Comparison of ENCODE assay signal across 28 mouse cellular contexts in genomic region chr3:23135551-23135950, GRCm38 (mm10).
DNase-seq lines count a peak whose midpoint lies in the region; ATAC-seq and TF ChIP-seq lines count a peak whose summit lies in the region.
"Had no signal": no experiment of that assay in that cellular context is flagged by ENCODE, and none has a peak within 500 bp of the region (broad histone marks: within the 10 kb centered on the region; RNA-seq: fewer than 3 reads in every experiment).

No protein-coding gene starts in this region.

- H3K27ac ChIP-seq in kidney, postnatal 0 days: no peak overlapping the region
- H3K27ac ChIP-seq: embryonic facial prominence, embryonic 12.5 days; embryonic facial prominence, embryonic 15.5 days; gastrocnemius, adult 2 months; heart, embryonic 15.5 days; hindbrain, embryonic 10.5 days; hindbrain, embryonic 13.5 days; intestine, embryonic 15.5 days had no signal

- H3K36me3 ChIP-seq in kidney, postnatal 0 days (ENCODE audit: insufficient read depth, low read length): no peaks in the 10 kb centered on the region
- H3K36me3 ChIP-seq: embryonic facial prominence, embryonic 12.5 days; embryonic facial prominence, embryonic 15.5 days; heart, embryonic 12.5 days; heart, embryonic 15.5 days; hindbrain, embryonic 10.5 days; hindbrain, embryonic 13.5 days; intestine, embryonic 15.5 days had no signal

- no peak overlapping the region for H3K4me3 ChIP-seq in kidney, postnatal 0 days (replicated peaks; ENCODE audit: low read depth, low read length)
- H3K4me3 ChIP-seq: embryonic facial prominence, embryonic 12.5 days; embryonic facial prominence, embryonic 15.5 days; gastrocnemius, adult 2 months; heart, embryonic 12.5 days; heart, embryonic 15.5 days; hindbrain, embryonic 10.5 days; hindbrain, embryonic 13.5 days; intestine, embryonic 15.5 days had no signal

- H3K4me1 ChIP-seq in kidney, postnatal 0 days (replicated peaks; ENCODE audit: insufficient read depth, low read length): no peaks in the 10 kb centered on the region
- H3K4me1 ChIP-seq: embryonic facial prominence, embryonic 12.5 days; embryonic facial prominence, embryonic 15.5 days; heart, embryonic 12.5 days; heart, embryonic 15.5 days; hindbrain, embryonic 10.5 days; hindbrain, embryonic 13.5 days; intestine, embryonic 15.5 days had no signal

- H3K4me2 ChIP-seq in kidney, postnatal 0 days (ENCODE audit: low read length): no peak overlapping the region
- H3K4me2 ChIP-seq: embryonic facial prominence, embryonic 12.5 days; embryonic facial prominence, embryonic 15.5 days; heart, embryonic 12.5 days; heart, embryonic 15.5 days; hindbrain, embryonic 13.5 days; intestine, embryonic 15.5 days had no signal

- no peak overlapping the region for H3K9ac ChIP-seq in kidney, postnatal 0 days (ENCODE audit: low read depth, low read length)
- H3K9ac ChIP-seq: embryonic facial prominence, embryonic 12.5 days; embryonic facial prominence, embryonic 15.5 days; forebrain, postnatal 0 days; heart, embryonic 12.5 days; heart, embryonic 15.5 days; hindbrain, embryonic 13.5 days; intestine, embryonic 15.5 days had no signal

- H3K27me3 ChIP-seq in kidney, postnatal 0 days (ENCODE audit: insufficient read depth, low read length): no peaks in the 10 kb centered on the region
- H3K27me3 ChIP-seq: embryonic facial prominence, embryonic 12.5 days; embryonic facial prominence, embryonic 15.5 days; heart, embryonic 12.5 days; heart, embryonic 15.5 days; hindbrain, embryonic 13.5 days; intestine, embryonic 15.5 days; Patski had no signal

- no peaks in the 10 kb centered on the region for H3K9me3 ChIP-seq in kidney, postnatal 0 days (replicated peaks; ENCODE audit: low read length)
- H3K9me3 ChIP-seq: embryonic facial prominence, embryonic 12.5 days; embryonic facial prominence, embryonic 15.5 days; heart, embryonic 12.5 days; heart, embryonic 15.5 days; hindbrain, embryonic 10.5 days; hindbrain, embryonic 13.5 days; intestine, embryonic 15.5 days had no signal

- ATAC-seq in frontal cortex, adult (ENCODE audit: low TSS enrichment): peak; percentile 74
- no peak for ATAC-seq in kidney, postnatal 0 days (replicated peaks; ENCODE audit: low FRiP score, low read depth)
- ATAC-seq: forebrain, embryonic 14.5 days; forebrain, postnatal 0 days; hindbrain, embryonic 16.5 days; intestine, embryonic 15.5 days; Patski had no signal

- 57% methylated on average over 1 of the region's 1 CpGs for WGBS in kidney, postnatal 0 days

- no peak for TF ChIP-seq CTCF in kidney, postnatal 0 days (IDR thresholded peaks at IDR 0.05; ENCODE audit: low read depth)

- no peak for DNase-seq in frontal cortex, adult 2 months (ENCODE audit: extremely low spot score in 1 of 2, low spot score in 1 of 2)
- peak; percentile 60 for DNase-seq in kidney, postnatal 0 days (ENCODE audit: low spot score)
- DNase-seq in kidney, postnatal 25 days: no peak
- DNase-seq in forelimb bud, embryonic 11.5 days (ENCODE audit: low read depth, low spot score): peak; percentile 0
- DNase-seq in gastrocnemius, adult 8-10 months (ENCODE audit: low spot score in 2 of 2): no peak
- DNase-seq: adrenal gland, adult 2 months; adrenal gland, postnatal 14 days; cerebellum, adult 11 months; cerebellum, adult 2 months; cerebellum, adult 9-11 months; cerebellum, postnatal 25 days; forebrain, postnatal 0 days; gastrocnemius, adult 2 months; gastrocnemius, postnatal 25 days; heart, adult 18-20 months; heart, postnatal 10 days; heart, postnatal 36 days had no signal

Comparison
In these comparisons a context has a peak if more than half of its experiments do, and no peak if none do; other contexts are left out.
1. DNase-seq: peak in kidney, postnatal 0 days (single experiment) and forelimb bud, embryonic 11.5 days (single experiment); none in frontal cortex, adult 2 months (0 of 2), kidney, postnatal 25 days (0 of 2) and gastrocnemius, adult 8-10 months (0 of 2).